Mouse (Mus musculus) myocyte (in vitro differentiated cells): Measurements from ENCODE around the gene Dap. TPM values are rescaled to one million over a fixed set of nuclear protein-coding genes. Genes with fewer than 3 reads are reported as not detected.

Source experiments
- H3K27me3 ChIP-seq: one replicate; pipeline ENCODE4 v1.6.1; 2011; ENCODE audit not compliant: control insufficient read depth, insufficient read depth, insufficient read length
- H3K36me3 ChIP-seq: one replicate; pipeline ENCODE4 v1.6.1; 2011; ENCODE audit not compliant: control insufficient read depth, insufficient read depth
- H3K4me2 ChIP-seq: one replicate; pipeline ENCODE4 v1.6.1; 2011; ENCODE audit warnings: low read depth, control low read depth
- H3K4me3 ChIP-seq: one replicate; pipeline ENCODE4 v1.5.1; 2011; ENCODE audit warnings: mild to moderate bottlenecking, control low read depth, moderate library complexity
- H3K79me2 ChIP-seq: one replicate; pipeline ENCODE4 v1.6.1; 2011; ENCODE audit not compliant: control insufficient read depth, insufficient read depth
- H3ac ChIP-seq: one replicate; pipeline ENCODE4 v1.6.1; 2011; ENCODE audit not compliant: control insufficient read depth, insufficient read length
- CEBPB ChIP-seq: IDR thresholded peaks from 2 replicates; pipeline ENCODE4 v1.6.1; 2011; ENCODE audit warnings: mild to moderate bottlenecking, moderate library complexity; ENCODE audit not compliant: poor library complexity, insufficient read depth, severe bottlenecking
- E2F4 ChIP-seq: IDR thresholded peaks from one replicate; pipeline ENCODE4 v1.6.1; 2011; ENCODE audit warnings: mild to moderate bottlenecking, control low read depth, moderate library complexity; ENCODE audit not compliant: insufficient read depth
- MAX ChIP-seq: IDR thresholded peaks from one replicate; pipeline ENCODE4 v1.6.1; 2011; ENCODE audit warnings: low read depth, mild to moderate bottlenecking, control low read depth
- MYOD1 ChIP-seq, 3 experiments: IDR thresholded peaks; one replicate each; pipeline ENCODE4 v1.6.1; 2011; ENCODE audit warnings: control low read depth in 2 of 3, low read depth in 2 of 3, mild to moderate bottlenecking in 2 of 3, moderate library complexity in 1 of 3; ENCODE audit not compliant: insufficient read length in 2 of 3, control insufficient read depth in 1 of 3
- MYOG ChIP-seq, 3 experiments: IDR thresholded peaks; one replicate each; pipeline ENCODE4 v1.6.1; 2011; ENCODE audit warnings: control low read depth in 2 of 3, low read depth in 2 of 3, mild to moderate bottlenecking in 2 of 3; ENCODE audit not compliant: insufficient read length in 2 of 3, control insufficient read depth in 1 of 3, insufficient read depth in 1 of 3
- POLR2A ChIP-seq: IDR thresholded peaks from one replicate; pipeline ENCODE4 v1.6.1; 2011; ENCODE audit warnings: low read depth, mild to moderate bottlenecking, control low read depth, moderate library complexity; ENCODE audit not compliant: insufficient read length
- POLR2AphosphoS2 ChIP-seq: IDR thresholded peaks from one replicate; pipeline ENCODE4 v1.6.1; 2011; ENCODE audit warnings: low read depth, control low read depth; ENCODE audit not compliant: insufficient read length
- REST ChIP-seq: IDR thresholded peaks from one replicate; pipeline ENCODE4 v1.6.1; 2011; ENCODE audit warnings: mild to moderate bottlenecking, control low read depth, moderate library complexity; ENCODE audit not compliant: insufficient read depth, insufficient read length
- SRF ChIP-seq: IDR thresholded peaks from one replicate; pipeline ENCODE4 v1.6.1; 2011; ENCODE audit warnings: low read depth; ENCODE audit not compliant: control insufficient read depth, insufficient read length
- TCF12 ChIP-seq: IDR thresholded peaks from one replicate; pipeline ENCODE4 v1.6.1; 2011; ENCODE audit warnings: mild to moderate bottlenecking, control low read depth; ENCODE audit not compliant: poor library complexity, insufficient read depth, severe bottlenecking
- TCF3 ChIP-seq: IDR thresholded peaks from one replicate; pipeline ENCODE4 v1.6.1; 2011; ENCODE audit warnings: low read depth, control low read depth; ENCODE audit not compliant: insufficient read length
- USF1 ChIP-seq: IDR thresholded peaks from one replicate; pipeline ENCODE4 v1.6.1; 2011; ENCODE audit warnings: low read depth, mild to moderate bottlenecking, control low read depth, moderate library complexity
- polyA plus RNA-seq: library from polyadenylated mRNA; unstranded; fragments of >200 nt; fragmentation: generic; extraction: Trizol; gene quantifications from one replicate; pipeline ENCODE4 v1.2.1, GENCODE M21; 2012; ENCODE audit warnings: missing spikeins

Dap gene
- polyA plus RNA-seq, 1 experiment = 417 TPM

- H3ac ChIP-seq = no peak overlapping the region
- H3K79me2 ChIP-seq = peaks cover 22% of the 10 kb centered on the region
- peaks cover 79% of the 10 kb centered on the region for H3K36me3 ChIP-seq
- H3K4me2 ChIP-seq = no peak overlapping the region
- H3K27me3 ChIP-seq = no peaks in the 10 kb centered on the region
- TF ChIP-seq CEBPB (no peak), SRF (no peak), POLR2AphosphoS2 (no peak), TCF3 (no peak), USF1 (no peak), TCF12 (no peak), POLR2A (no peak), MYOG (IDR thresholded peaks at IDR 0.05; ENCODE audit: control insufficient read depth in 1 of 3, insufficient read depth in 1 of 3, insufficient read length in 2 of 3, low read depth in 2 of 3) (no peak), E2F4 (no peak), MAX (no peak), REST (no peak), MYOD1 (IDR thresholded peaks at IDR 0.05; ENCODE audit: control insufficient read depth in 1 of 3, insufficient read length in 2 of 3, low read depth in 2 of 3) (no peak)
- no peak overlapping the region for H3K4me3 ChIP-seq
Observed at GRCm38 (mm10) chr15:31237368-31237767, 13.3 kb downstream of the Dap start.

GRCm38 (mm10) chr15:31237898-31238297 is 13.8 kb downstream of the Dap start:
- Histone ChIP-seq H3K4me2 (no peak overlapping the region), H3K4me3 (no peak overlapping the region), H3K36me3 (peaks cover 79% of the 10 kb centered on the region), H3ac (no peak overlapping the region), H3K27me3 (no peaks in the 10 kb centered on the region), H3K79me2 (peaks cover 25% of the 10 kb centered on the region)
- TF ChIP-seq USF1 (no peak), CEBPB (no peak), TCF12 (no peak), E2F4 (no peak), SRF (no peak), REST (no peak), MYOG (IDR thresholded peaks at IDR 0.05; ENCODE audit: control insufficient read depth in 1 of 3, insufficient read depth in 1 of 3, insufficient read length in 2 of 3, low read depth in 2 of 3) (no peak), TCF3 (no peak), MAX (no peak), POLR2AphosphoS2 (no peak), MYOD1 (IDR thresholded peaks at IDR 0.05; ENCODE audit: control insufficient read depth in 1 of 3, insufficient read length in 2 of 3, low read depth in 2 of 3) (no peak), POLR2A (no peak)

GRCm38 (mm10) chr15:31238611-31239010 is 14.5 kb downstream of the Dap start:
- Histone ChIP-seq H3K4me2 (no peak overlapping the region), H3K4me3 (no peak overlapping the region), H3K27me3 (no peaks in the 10 kb centered on the region), H3K36me3 (peaks cover 72% of the 10 kb centered on the region), H3ac (no peak overlapping the region), H3K79me2 (peaks cover 25% of the 10 kb centered on the region)
- TF ChIP-seq E2F4 = no peak
- TF ChIP-seq TCF3 = no peak
- no peak for TF ChIP-seq MAX
- TF ChIP-seq POLR2AphosphoS2 = no peak
- no peak for TF ChIP-seq SRF
- no peak for TF ChIP-seq REST

GRCm38 (mm10) chr15:31239713-31240112 is 15.6 kb downstream of the Dap start:
- H3K79me2 ChIP-seq = peaks cover 25% of the 10 kb centered on the region
- TF ChIP-seq POLR2A (no peak), USF1 (no peak)
- no peaks in the 10 kb centered on the region for H3K27me3 ChIP-seq
- H3K4me2 ChIP-seq = no peak overlapping the region
- no peak overlapping the region for H3ac ChIP-seq
- H3K36me3 ChIP-seq = peaks cover 69% of the 10 kb centered on the region
- H3K4me3 ChIP-seq = no peak overlapping the region

- Histone ChIP-seq H3ac (no peak overlapping the region), H3K79me2 (peaks cover 25% of the 10 kb centered on the region), H3K27me3 (no peaks in the 10 kb centered on the region), H3K4me3 (no peak overlapping the region), H3K36me3 (peaks cover 69% of the 10 kb centered on the region), H3K4me2 (no peak overlapping the region)
- TF ChIP-seq TCF12 (no peak), E2F4 (no peak), MAX (no peak), MYOG (IDR thresholded peaks at IDR 0.05; ENCODE audit: control insufficient read depth in 1 of 3, insufficient read depth in 1 of 3, insufficient read length in 2 of 3, low read depth in 2 of 3) (no peak), POLR2A (no peak), CEBPB (no peak), MYOD1 (IDR thresholded peaks at IDR 0.05; ENCODE audit: control insufficient read depth in 1 of 3, insufficient read length in 2 of 3, low read depth in 2 of 3) (no peak), SRF (no peak), REST (no peak), USF1 (no peak)
Observed at GRCm38 (mm10) chr15:31240181-31240580, 16.1 kb downstream of the Dap start.
